Mouse (Mus musculus) granulocyte monocyte progenitor cell, adult 5-6 weeks (primary cell): ENCODE data around the gene Teddm2. TPM values are rescaled to one million over a fixed set of nuclear protein-coding genes. Genes with fewer than 3 reads are reported as not detected.

Experiments
- ATAC-seq: replicated peaks from 2 replicates; pipeline ENCODE4 v1.8.0; 2016; ENCODE audit warnings: mild to moderate bottlenecking, moderate TSS enrichment, inconsistent platforms; ENCODE audit not compliant: poor library complexity, severe bottlenecking
- total RNA-seq, 2 experiments: library from RNA; stranded (forward) in 1 of 2; stranded (reverse) in 1 of 2; fragments of 200-712, 200-1000 nt in 1 of 2; fragments of >200 nt in 1 of 2; fragmentation: Nextera tagmentation in 1 of 2; gene quantifications; 2 replicates each; pipeline ENCODE4 v1.2.3; 2014 to 2017

Gene Teddm2
- total RNA-seq (2014; fragmentation: Nextera tagmentation) = 0.11 TPM in 1 of 2 replicates, not detected in the other
- total RNA-seq (2017) = not detected in 2 replicates

DNA sequence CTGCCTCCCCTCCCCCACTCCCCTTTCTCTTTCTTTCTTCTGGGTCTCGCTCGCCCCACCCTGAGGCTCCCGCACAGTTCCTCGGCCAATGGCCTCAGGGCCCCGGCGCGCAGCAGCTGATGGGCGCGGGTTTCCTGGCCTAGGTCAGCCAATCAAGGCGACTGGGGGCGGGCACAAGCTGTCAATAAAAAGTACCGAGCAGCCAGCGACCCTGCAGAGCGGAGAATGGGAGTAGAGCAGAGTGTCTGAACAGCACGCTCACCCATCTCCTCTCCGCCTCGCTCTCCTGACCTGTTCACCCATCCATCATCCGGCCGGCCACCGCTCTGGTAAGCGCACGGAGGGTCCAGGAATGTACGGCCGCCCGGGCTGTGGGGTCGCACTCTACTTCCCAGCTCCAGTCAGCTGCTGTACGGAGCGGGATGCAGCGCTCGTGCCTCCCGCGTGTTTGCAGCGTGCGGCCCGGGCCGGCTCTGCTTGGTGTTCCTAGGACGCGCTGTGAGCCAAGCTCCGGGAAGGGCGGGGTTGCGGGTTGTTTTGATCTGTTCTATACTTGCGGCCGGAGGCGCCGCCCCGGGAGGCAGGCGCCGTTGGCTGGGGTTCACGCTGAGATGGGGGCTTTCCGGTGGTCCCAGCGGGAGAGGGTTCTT is at the start of gene Teddm2, which contains the start of gene Glul:
TSS of gene Teddm2 (minus strand) at position 498 of the 650 bp plus-strand sequence.
TSS of gene Glul (plus strand) at position 214 of the 650 bp plus-strand sequence.
- ATAC-seq = peak; percentile 84

DNA sequence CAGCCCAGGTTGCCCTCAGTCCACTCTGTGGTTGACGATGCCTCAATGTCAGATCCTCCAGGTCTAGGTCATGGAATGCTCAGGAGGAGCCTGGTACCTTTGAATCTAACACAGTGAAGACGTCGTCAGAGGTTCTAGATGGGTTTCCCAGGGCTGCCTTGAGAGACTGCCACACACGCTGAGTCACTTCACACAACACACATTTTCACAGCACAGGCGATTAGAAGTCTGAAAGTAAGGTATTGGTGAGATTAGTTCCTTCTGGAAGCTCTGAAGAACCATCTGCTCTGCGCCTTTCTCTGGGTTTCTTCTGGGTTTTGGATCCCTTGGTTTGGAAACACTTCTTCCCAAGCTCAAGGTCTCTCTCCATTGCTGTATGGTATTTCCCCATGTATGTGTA is 47.8 kb upstream of the Teddm2 start:
- no peak for ATAC-seq

DNA sequence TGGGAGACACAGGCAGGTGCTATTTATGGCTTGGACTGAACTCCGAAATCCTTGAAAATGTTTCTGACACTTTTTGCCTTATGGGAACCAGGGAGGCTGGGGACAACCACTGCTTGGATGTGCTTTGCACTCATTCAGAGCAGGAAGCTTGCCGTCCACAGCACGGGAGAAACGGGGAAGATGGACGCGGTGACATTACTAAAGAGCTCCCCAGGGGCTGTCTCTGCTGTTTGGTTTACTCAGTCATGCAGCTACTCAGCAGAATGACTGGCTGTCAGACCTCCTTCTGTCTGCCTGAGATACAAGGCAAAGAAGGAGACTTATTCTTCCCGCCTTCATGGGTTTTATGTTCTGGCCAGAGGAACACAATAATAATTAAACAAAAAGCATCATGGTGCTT is 46.9 kb upstream of the Teddm2 start:
- ATAC-seq = no peak

DNA sequence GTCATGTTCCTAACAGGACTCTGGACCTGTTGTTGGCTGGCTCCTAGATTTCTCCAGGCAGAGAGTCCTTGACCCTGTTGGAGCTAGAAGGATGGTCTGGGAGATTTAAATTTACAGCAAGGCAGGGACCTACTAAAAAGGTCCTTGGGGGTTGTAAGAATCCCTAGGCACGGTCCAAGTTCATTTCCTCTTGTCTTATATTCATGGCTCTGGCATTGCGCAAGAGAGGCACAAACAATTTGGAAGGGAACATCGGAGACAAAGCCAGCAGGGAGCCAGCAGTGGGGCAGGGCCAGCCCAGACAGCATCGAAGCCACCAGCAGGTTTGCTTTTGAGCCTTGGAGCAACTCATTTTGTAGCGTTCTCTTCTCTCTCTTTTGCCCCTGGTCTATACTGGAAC is 45.2 kb upstream of the Teddm2 start:
- peak; percentile 61 for ATAC-seq

DNA sequence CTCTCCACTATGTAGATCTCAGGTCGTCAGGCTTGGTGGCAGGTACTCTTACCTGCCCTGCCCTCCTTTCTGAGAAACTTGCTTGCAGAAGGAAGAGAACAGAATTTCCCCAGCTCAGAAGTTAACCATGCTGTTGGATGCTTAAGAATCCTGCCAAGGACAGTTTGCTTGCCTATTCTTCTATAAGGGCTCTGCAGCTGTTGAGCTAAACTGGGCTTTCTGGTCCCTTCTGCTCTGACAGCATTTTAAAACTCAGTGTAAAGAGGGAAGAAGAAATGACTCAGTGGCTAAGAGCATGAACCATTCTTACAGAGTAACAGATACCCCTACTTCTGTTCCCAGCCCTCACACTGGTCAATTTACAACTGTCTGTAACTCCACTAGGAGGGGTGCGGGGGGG is 41.0 kb upstream of the Teddm2 start:
- ATAC-seq = no peak

DNA sequence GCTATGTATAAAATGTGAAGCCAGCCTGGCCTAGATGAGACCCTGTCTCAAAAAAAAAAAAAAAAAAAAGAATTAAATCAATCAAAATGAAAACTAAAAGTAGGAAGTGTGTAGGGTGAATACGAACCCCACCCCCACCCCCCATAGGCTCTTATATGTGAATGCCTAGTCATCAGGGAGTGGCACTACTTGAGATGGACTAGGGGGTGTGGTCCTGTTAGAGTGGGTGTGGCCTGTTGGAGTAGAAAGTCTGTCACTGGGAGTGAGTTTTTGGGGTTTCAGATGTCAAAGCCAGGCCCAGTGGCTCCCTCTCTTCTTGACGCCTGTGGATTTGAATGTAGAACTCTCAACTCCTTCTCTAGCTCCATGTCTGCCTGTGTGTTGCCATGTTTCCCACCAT is 37.0 kb upstream of the Teddm2 start:
- no peak for ATAC-seq

DNA sequence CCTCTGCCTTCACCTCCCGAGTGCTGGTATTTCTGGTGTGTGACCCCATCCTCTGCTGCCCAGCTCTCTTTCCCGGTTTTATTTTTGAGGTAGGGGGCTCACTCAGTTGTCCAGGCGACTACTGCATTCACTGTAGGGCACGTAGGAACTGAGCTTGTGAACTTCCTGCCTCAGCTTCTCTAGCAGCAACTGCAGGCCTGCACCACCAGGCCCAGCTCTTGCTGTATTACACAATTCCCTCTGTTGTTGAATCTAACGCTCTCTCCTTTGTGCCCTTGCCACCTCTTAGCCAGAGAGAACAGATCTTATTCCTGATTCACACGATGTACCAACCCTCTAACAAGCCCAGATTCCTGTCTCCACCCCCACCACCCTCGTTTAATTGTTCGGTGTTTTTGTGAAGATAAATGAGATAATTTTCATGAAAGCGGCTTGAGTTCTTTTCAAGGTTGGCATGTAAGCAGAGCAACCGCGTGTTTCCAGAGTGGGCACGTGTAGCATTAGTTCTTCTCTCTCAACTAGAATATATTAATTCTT is 35.9 kb upstream of the Teddm2 start:
- ATAC-seq = peak; percentile 80

DNA sequence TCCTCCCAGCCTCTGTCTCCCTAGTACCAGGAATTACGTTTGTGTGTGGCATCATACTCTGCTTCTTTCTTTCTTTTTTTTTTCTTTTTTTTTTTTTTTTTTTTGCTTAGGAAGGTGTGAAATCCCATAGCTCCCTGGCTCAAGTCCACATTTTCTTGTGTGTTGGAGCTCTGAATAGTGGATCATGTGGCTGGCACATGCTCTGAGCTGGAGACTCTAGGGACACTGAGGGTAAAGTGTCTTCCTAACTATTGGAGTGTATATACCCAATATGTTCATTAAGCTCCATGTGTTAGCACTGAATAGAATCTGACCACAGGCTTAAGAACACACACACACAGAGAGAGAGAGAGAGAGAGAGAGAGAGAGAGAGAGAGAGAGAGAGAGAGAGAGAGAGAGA is 33.7 kb upstream of the Teddm2 start:
- no peak for ATAC-seq

DNA sequence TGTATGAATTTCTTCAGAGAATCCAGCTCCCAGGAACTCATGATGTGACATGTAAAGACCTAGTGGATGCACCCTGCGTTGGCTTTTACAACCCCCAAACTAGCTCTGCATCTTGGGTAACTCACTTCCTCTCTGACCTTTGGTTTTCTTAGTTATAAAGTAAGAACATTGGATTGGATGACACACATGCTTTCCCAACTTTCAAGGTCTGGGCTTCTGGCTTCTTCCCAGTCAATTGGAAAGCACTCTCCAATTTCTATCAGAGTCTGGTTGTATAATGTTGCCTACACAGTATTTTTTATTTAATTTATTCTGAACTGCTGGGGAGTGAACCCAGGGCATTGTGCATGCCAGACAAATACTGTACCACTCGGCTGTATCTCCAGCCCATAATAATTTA is 30.4 kb upstream of the Teddm2 start:
- ATAC-seq = no peak

DNA sequence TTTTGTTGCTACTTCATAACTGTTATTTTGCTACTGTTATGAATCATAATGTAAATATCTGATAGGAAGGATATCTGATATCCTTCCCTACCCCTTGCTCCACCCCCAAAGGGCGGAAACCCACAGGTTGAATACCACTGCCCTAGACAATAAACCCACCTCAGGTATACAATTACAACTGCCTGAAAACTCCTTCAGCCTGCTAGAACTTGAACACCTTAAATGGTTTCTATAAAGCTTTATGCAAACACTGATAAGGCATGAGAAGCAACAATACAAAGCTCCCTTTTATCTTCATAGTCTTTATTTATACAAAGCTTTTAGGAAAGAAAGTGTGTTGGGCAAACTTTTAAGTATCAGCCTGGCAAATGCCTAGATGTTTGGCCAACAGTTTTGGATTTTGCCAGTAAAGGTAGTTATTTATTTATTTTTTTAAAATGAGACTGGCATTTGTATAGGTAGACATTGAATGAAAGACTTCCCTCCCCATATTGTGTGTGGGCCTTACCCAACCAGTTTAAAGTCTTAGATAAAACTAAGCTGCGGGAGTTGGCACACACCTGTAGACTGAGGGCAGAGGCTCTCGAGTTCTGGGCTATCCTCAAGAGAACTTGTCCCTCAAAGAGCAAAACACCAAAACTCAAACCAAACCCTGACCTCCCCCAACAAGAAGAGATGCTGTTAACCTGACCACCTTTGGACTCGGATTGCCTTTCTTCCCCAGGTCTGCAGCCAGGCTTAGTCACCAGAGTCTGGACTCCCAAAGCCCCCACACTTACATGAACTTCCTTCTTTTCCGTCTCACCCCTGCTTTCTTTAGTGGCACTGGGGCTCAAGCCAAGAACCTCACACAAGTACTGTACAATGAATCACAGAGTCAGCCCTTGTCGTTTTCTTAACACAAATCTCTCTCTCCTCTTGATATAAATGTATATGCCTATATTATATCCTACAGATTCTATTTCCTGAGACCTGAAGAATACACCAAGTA is 24.7 kb upstream of the Teddm2 start:
- ATAC-seq = peak; percentile 72

DNA sequence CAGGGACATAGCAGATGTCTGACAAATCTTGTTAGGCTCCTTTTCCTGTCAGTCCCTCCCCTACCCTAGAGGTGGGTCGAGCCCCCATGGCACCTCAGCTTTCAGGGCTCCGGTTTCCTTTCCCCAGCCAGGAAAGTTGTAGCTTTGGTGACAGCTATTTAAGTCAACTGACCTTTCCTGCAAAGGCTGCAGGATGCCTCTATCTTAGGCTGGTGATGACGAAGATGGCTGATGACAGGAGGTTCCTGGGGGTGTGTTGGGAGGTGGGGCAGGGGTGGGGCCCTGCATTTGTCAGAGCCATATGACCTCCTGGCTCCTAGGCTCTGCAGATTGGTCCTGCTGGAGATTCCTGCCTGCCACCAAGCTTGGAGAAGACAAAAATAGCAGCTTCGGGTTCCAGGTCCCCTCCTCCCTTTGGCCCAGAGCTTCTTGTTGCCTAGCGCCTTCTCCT is 22.6 kb upstream of the Teddm2 start:
- ATAC-seq = no peak

DNA sequence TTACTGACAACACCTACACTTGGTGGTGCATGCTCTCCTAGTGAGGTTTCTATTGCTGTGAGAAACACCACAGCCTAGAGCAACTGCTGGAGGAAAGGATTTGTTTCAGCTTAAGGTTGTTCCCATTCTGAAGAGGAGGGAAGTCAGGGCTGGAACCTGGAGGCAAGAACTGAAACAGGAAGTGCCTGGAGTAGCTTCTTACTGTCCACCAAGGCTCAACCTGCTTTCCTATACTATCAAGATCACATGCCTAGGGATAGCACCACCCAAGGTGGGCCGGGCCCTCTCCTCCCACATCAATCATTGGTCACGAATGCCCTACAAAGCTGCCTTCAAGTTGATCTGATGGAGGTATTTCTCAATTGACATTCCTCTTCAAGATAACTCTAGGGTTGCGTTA is 21.6 kb upstream of the Teddm2 start:
- peak; percentile 73 for ATAC-seq

DNA sequence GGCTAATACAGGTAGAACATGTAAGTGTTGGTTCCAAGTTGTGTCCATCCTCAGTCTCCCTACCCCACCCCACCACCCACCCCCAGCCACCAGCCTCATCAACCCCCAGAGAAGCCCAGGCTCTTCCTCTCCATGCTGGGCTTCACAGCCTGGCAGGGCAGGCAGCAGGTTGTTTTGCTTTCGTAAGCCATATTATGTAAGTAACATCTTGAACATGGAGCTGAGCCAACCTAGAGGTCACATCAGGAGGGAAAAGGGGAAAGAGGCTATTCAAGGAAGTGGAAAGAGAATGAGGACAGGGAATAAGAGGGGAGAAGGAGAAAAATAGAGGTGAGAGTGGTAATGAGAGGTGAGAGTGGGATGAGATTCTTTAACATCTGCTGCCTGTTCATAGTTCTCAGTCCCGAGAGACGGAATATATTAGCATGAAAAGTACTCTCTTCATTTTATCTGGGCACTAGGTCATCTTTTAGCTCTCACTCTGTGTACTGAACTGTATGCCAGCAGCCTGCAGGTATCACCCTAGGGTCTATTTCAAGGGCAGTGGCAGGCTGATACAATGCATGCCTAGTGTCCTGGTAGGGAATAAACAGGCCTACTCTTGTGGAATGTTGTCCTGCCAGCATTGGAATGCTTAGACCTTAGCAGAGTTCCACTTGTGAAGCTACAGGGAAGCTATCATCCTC is 18.6 kb upstream of the Teddm2 start:
- peak; percentile 49 for ATAC-seq

DNA sequence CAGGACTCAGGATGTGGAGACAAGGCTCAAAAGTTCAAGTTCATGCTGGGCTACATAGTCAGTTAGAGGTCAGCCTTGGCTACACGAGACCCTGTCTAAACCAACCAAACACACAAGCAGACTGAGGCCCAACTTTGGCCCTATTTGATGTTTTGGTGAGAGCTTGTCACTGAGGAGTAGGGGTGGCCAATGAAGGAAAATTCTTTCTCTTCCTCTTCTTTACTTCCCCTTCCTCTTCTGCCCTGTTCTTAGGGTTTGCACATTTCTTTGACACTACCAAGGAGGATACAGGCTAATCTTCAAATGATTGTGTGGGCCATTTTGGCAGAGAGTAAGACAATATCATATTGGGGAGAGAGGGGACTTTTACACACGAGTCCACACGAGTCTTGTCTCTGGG is 13.8 kb upstream of the Teddm2 start:
- ATAC-seq = peak; percentile 84

DNA sequence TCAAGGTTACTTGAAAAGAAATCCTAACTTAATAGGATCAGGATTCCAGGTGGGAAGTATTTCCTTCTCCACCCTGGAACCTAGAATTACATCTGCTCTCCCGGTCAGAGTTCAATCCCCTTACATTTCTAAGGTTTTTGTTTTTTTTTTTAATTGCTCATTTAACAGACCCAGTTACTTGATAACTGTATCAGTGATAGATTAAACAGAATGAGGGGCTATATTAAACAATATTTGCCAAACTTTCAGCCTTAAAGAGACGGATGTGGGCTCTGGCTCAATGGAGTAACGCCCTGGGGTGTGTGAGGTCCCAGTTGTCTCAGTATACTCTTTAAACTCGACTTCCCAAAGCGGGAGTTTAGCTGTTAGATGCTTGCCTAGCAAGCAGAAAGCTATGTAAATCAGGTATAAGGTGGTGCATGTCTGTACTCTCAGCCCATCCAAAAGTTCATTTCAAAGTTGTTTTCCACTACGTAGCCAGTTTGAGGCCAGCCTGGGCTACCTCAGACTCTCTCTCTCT is 11.3 kb upstream of the Teddm2 start:
- ATAC-seq = no peak

DNA sequence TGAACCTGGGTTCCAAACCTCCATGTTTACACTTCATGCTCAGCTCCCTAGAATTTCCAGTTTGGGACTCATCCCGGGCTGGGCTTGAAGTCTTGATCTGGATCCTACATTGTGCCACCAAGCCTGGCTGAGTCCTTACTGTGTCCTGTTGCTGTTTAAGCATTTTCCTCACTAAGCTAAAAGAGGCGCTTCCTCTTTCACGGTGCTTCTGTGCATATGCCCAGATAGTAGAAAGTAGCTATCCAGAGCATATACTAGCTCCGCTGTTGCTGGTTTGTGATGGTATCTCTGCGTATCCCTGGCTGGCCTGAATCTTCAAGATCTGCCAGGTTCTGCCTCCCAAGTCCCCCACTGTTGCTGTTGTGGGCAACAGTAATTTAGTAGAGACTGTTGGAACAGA is 10.4 kb upstream of the Teddm2 start:
- ATAC-seq = peak; percentile 75

DNA sequence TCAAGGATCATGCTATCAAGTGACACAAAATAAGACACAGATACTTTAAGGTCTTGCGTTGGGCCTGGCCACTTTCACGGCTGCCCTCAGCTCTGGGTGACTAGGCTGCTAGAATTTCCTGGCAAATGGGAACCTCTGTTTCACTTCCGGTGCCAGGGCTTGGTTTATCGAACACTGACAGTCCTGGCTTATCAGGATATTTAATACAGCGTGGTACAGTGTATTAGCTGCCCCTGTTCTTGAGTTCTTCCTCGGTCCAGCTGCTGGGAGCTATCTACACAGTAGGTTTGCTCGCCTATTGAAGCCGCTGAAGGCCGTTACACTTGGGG is 9.9 kb upstream of the Teddm2 start:
- ATAC-seq = no peak; the same call in 1 of the 2 replicates

DNA sequence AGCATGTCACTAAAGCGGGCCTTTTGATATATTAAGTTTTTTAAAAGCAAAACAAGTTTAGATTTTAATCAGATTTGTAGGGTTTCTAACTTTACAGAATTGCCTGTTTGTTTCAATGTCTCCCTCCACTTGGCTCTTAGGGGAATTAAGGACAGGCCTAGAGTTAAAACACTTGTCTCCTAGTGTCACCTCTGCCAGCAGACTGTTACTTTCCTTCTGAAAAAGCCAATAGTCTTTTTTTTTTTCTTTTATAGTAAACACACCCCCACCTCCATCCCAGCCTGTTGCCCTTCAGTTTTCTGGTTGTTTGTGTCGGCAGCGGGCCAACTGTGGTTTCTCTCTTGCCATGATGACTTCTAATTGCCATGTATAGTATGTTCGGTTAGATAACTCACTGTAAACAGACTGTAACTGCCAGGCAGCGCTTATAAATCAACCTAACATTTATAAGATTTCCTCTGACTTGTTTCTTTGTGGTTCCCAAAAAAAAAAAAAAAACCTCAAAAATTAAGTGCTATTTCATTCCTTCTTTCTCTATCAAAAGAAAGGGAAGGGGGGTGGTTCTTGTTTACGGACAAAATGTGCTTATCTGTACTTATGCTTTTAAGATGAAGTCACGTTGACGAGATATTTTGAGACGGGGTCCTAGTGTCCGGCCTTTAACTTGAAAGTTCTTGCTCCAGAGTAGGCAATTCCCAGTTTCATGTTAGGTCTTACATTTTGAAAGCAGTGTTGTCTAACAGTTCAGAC is 9.4 kb upstream of the Teddm2 start:
- no peak for ATAC-seq

DNA sequence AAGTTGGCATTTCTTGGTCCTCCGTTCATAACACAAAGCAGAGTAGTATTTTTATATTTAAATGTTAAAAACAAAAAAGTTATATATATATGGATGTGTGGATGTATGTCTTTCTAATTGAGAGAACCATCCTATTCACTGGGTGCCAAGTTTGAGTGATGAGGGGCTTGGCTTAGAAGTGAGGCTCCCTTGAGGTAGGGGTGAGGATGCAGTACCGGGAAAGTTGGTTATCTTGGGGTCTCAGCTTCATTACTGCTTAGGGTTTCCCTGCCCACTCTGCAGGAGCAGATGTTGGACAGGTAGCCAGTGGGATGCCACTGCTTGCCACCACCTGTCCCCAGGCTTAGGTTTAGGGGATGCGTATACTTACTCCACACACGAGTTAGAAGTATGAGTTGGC is 8.7 kb upstream of the Teddm2 start:
- ATAC-seq = no peak

DNA sequence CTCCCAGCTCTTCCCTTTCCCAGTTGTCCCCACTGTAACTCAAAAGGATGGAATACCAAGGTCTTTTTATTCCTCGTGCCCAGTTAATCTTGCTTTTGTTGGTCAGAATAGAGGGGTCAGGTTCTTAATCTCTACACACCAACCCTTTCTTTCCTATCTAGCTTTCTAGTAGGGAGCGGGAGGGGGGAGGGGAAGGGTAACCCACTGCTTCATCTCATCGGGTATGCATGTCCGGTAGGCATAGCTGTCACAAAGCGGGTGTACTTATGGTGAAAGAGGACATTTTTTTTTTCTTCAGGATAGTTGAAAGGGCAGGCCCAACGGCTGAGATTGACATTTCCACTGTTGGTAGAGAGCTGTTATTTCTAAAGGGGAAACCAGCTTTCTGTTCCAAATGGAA is 8.2 kb upstream of the Teddm2 start:
- ATAC-seq = no peak
